Mouse (Mus musculus): ENCODE results near the gene Arid5b. TPM values are rescaled to one million over a fixed set of nuclear protein-coding genes. Genes with fewer than 3 reads are reported as not detected.

Arid5b gene
- polyA plus RNA-seq, 1 experiment from 2014 or later, result 12.2 TPM

DNA sequence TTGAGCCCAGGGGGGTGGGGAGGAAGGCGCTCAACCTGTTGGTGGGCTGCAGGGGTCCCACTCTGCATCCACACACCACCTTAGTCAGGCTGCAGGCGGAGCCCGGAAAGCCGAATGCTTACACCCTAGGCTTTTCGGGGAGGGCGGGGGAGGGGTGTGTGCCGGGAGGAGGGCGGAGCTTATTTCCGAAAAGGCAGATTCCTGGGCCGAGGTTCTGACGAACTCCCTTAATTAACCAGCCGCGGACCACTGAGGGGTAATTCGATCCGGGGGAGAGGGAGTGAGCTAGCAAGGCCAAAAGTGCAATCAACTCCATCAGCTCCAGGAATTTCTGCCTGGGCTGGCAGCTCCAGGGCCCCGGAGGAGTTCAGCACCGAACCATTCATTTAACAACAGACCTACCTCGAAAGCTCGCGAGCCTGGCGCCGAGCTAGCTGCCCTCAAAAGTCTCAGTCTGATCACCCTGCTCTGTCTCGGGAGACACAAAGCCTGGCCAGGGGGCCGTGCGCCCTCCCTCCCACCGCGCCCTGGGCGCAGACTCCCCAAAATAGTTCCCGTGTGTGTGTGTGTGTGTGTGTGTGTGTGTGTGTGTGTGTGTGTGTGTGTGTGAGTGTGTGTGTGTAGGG is 2.1 kb downstream of the Arid5b start:
- H3K4me3 ChIP-seq (ENCODE audit: low read depth, low read length), result peak overlapping the region; percentile 57
- H3K4me2 ChIP-seq (ENCODE audit: low read depth, low read length), result peak overlapping the region; percentile 84
- peak overlapping the region; percentile 66 for H3K9ac ChIP-seq (replicated peaks)
- whole genome bisulfite sequencing (ENCODE audit: insufficient replicate concordance), result 0% methylated on average over 29 of the region's 29 CpGs
- peaks cover 3% of the 10 kb centered on the region; the same call in 1 of the 2 replicates for H3K4me1 ChIP-seq (ENCODE audit: insufficient read depth)
- no peaks in the 10 kb centered on the region for H3K9me3 ChIP-seq (ENCODE audit: low read length)
- DNase-seq, result peak; percentile 82
- H3K27ac ChIP-seq (ENCODE audit: low read depth), result peak overlapping the region; percentile 85
- TF ChIP-seq EP300 (IDR thresholded peaks at IDR 0.05; ENCODE audit: low read depth), result no peak
- no peak for TF ChIP-seq CTCF (IDR thresholded peaks at IDR 0.05; ENCODE audit: low read depth)
- no peaks in the 10 kb centered on the region for H3K27me3 ChIP-seq (ENCODE audit: insufficient read depth, low read length)
- no peaks in the 10 kb centered on the region for H3K36me3 ChIP-seq (replicated peaks; ENCODE audit: insufficient read depth, low read length)
- peak; percentile 71 for ATAC-seq

DNA sequence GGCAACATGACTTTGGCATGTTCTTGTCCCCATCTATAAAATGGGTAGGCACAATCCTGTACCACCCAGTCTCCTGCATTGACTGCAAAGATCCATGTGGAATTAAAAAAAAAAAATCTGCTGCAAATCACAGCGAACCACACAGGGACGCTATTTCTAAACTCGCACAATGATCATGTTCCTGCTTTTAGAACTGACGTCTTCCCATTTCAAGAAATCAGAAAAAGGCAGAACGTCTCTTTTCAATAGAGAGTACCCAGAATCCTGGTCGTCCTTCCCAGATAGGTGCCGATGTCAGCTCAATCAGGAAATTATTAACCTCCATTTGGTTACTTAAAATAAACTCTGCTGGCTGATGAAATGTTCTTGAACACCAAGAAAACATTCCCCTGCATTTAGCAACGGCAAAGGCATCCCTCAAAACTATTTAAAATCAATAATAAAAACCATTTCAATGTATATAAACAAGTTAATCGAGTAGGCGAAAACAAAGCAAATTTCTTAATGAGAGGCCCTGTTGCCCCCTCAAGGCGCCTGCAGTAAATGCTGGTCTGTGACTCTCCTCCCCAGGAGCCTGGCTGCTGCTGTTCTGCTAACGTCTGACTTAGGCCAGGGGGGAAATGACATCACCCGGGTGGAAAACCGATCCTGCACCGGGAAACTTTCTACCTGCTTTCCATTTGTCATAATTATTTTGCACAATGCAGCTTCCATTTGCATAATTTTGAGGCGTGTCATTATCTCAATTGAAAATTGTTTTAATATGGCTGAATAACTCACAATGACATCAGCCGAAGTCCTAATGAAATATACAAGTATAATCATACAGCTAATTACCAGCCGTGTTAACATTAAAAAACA is 3.4 kb downstream of the Arid5b start:
- peak overlapping the region; percentile 84 for H3K4me2 ChIP-seq (ENCODE audit: low read depth, low read length)
- H3K36me3 ChIP-seq (replicated peaks; ENCODE audit: insufficient read depth, low read length), result peaks cover under 1% of the 10 kb centered on the region
- WGBS (ENCODE audit: insufficient replicate concordance), result 21% methylated on average over 18 of the region's 18 CpGs
- H3K4me3 ChIP-seq (ENCODE audit: low read depth, low read length), result no peak overlapping the region
- H3K4me1 ChIP-seq (ENCODE audit: insufficient read depth), result no peaks in the 10 kb centered on the region
- H3K9me3 ChIP-seq (ENCODE audit: low read length), result no peaks in the 10 kb centered on the region
- peak overlapping the region; percentile 64 for H3K27ac ChIP-seq (ENCODE audit: low read depth)
- H3K27me3 ChIP-seq (ENCODE audit: insufficient read depth, low read length), result no peaks in the 10 kb centered on the region
- DNase-seq (peak; percentile 37), ATAC-seq (no peak)
- TF ChIP-seq EP300 (IDR thresholded peaks at IDR 0.05; ENCODE audit: low read depth), result no peak
- TF ChIP-seq CTCF (IDR thresholded peaks at IDR 0.05; ENCODE audit: low read depth), result peak; percentile 21; the same call in 1 of the 2 replicates
- no peak overlapping the region for H3K9ac ChIP-seq (replicated peaks)

DNA sequence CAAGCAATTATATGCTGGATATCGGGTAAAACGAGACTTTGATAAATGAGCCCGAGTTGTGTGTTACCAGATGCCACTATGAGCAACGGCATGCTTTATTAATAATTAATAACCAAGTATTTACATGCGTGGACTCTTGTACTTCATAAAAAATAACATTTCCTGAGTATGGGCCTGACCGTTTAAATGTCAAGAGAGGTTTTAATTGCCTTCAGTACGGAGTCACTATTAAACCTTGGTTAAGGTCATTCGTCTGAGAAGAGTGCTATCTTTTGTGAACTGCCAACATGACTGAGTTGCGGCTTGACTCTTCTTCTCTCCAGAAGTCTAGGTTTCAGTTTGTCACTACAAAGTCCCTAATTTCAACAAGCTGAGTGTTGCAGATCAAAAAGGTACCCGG is 8.8 kb downstream of the Arid5b start:
- Histone ChIP-seq H3K9me3 (ENCODE audit: low read length) (no peaks in the 10 kb centered on the region), H3K36me3 (replicated peaks; ENCODE audit: insufficient read depth, low read length) (peaks cover 9% of the 10 kb centered on the region), H3K27me3 (ENCODE audit: insufficient read depth, low read length) (no peaks in the 10 kb centered on the region), H3K27ac (ENCODE audit: low read depth) (no peak overlapping the region), H3K9ac (replicated peaks) (no peak overlapping the region), H3K4me1 (ENCODE audit: insufficient read depth) (peaks cover 20% of the 10 kb centered on the region), H3K4me2 (ENCODE audit: low read depth, low read length) (no peak overlapping the region), H3K4me3 (ENCODE audit: low read depth, low read length) (no peak overlapping the region)
- TF ChIP-seq CTCF (IDR thresholded peaks at IDR 0.05; ENCODE audit: low read depth) (no peak), EP300 (IDR thresholded peaks at IDR 0.05; ENCODE audit: low read depth) (no peak)
- DNase-seq (no peak), ATAC-seq (no peak)
- 83% methylated on average over 10 of the region's 10 CpGs for WGBS (ENCODE audit: insufficient replicate concordance)

GRCm38 (mm10) chr10:68268629-68269028 is 9.9 kb downstream of the Arid5b start:
- H3K4me1 ChIP-seq (ENCODE audit: insufficient read depth), result peaks cover 28% of the 10 kb centered on the region
- ATAC-seq, result 0 out of 2 replicates have a peak, but pooled peaks have one; percentile 53
- 31% methylated on average over 5 of the region's 5 CpGs for WGBS (ENCODE audit: insufficient replicate concordance)
- no peak for DNase-seq
- H3K9ac ChIP-seq (replicated peaks), result no peak overlapping the region
- no peak overlapping the region for H3K4me3 ChIP-seq (ENCODE audit: low read depth, low read length)
- H3K9me3 ChIP-seq (ENCODE audit: low read length), result no peaks in the 10 kb centered on the region
- peaks cover 11% of the 10 kb centered on the region for H3K36me3 ChIP-seq (replicated peaks; ENCODE audit: insufficient read depth, low read length)
- H3K27me3 ChIP-seq (ENCODE audit: insufficient read depth, low read length), result no peaks in the 10 kb centered on the region
- no peak overlapping the region for H3K27ac ChIP-seq (ENCODE audit: low read depth)
- no peak overlapping the region for H3K4me2 ChIP-seq (ENCODE audit: low read depth, low read length)
- TF ChIP-seq CTCF (IDR thresholded peaks at IDR 0.05; ENCODE audit: low read depth), result no peak
- no peak for TF ChIP-seq EP300 (IDR thresholded peaks at IDR 0.05; ENCODE audit: low read depth)

DNA sequence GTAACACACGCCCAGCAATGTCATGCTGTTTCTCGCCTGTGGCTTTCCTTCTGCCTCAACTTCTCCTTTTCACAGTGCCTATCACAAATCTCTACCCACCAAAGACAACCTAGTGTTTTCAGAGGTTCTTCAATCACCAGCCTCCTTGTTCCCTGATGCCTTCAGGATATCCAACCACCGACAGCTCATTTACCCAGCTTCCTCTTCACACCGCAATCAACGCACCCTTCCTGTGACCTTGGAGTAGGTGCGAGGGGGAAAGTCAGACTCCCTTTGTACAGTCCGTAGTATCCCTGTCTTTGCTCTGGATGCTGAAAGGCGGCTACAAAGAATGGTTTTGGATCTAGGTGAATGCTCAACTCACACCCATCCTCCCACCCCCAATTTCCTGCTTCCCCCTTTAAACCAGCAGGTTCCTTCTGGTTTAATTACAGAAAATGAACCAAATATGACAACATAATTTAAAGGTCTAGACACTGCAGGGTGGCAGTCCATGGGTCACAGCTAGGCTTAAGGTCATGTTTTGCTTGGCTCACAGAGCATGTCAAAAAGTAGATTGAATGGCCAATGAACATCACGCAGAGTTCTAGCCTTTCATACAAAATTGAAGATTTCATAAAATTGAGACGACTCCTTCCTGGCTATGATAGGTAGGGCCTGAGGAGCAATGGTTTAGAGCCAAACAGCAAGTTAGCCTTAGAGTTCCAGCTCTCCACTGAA is 14.4 kb downstream of the Arid5b start:
- H3K9me3 ChIP-seq (ENCODE audit: low read length), result no peaks in the 10 kb centered on the region
- TF ChIP-seq CTCF (IDR thresholded peaks at IDR 0.05; ENCODE audit: low read depth) (no peak), EP300 (IDR thresholded peaks at IDR 0.05; ENCODE audit: low read depth) (no peak)
- H3K4me3 ChIP-seq (ENCODE audit: low read depth, low read length), result no peak overlapping the region
- WGBS (ENCODE audit: insufficient replicate concordance), result 44% methylated on average over 10 of the region's 10 CpGs
- peaks cover 34% of the 10 kb centered on the region for H3K4me1 ChIP-seq (ENCODE audit: insufficient read depth)
- peaks cover 7% of the 10 kb centered on the region; the same call in 1 of the 2 replicates for H3K36me3 ChIP-seq (replicated peaks; ENCODE audit: insufficient read depth, low read length)
- H3K27ac ChIP-seq (ENCODE audit: low read depth), result peak overlapping the region; percentile 67
- H3K9ac ChIP-seq (replicated peaks), result no peak overlapping the region
- no peaks in the 10 kb centered on the region for H3K27me3 ChIP-seq (ENCODE audit: insufficient read depth, low read length)
- no peak for ATAC-seq
- H3K4me2 ChIP-seq (ENCODE audit: low read depth, low read length), result no peak overlapping the region
- DNase-seq, result no peak

All from liver, postnatal 0 days (tissue).